Mouse (Mus musculus) heart, embryonic 14.5 days (tissue): ENCODE results near the gene Sit1. TPM values are rescaled to one million over a fixed set of nuclear protein-coding genes. Genes with fewer than 3 reads are reported as not detected.

Source experiments
- ATAC-seq: fragments of 200-750 bp; cut with Nextera tagmentation; 2 replicates; pipeline ENCODE4 v1.8.0; 2017; ENCODE audit warnings: low read depth, moderate TSS enrichment; ENCODE audit not compliant: insufficient number of reproducible peaks, insufficient read depth, low FRiP score
- H3K27ac ChIP-seq, 2 experiments: fragments of 200-500 bp in 1 of 2; fragments of 300-500 bp in 1 of 2; sonication (generic) in 1 of 2; replicated peaks in 1 of 2; 2 replicates each; pipeline ENCODE4 v1.5.1; 2012 to 2014; ENCODE audit warnings: low read depth in 2 of 2, low read length in 2 of 2, control low read depth in 1 of 2, mild to moderate bottlenecking in 1 of 2, mixed read lengths in 1 of 2; ENCODE audit not compliant: control insufficient read depth in 1 of 2, insufficient read depth in 1 of 2
- H3K27me3 ChIP-seq: fragments of 300-500 bp; sonication (generic); 2 replicates; pipeline ENCODE4 v1.6.1; 2014; ENCODE audit warnings: mild to moderate bottlenecking, low read length, control low read depth; ENCODE audit not compliant: control insufficient read depth, insufficient read depth
- H3K36me3 ChIP-seq: fragments of 300-500 bp; sonication (generic); 2 replicates; pipeline ENCODE4 v1.6.1; 2014; ENCODE audit warnings: mild to moderate bottlenecking, control low read depth, low read length, mixed read lengths; ENCODE audit not compliant: control insufficient read depth, insufficient read depth
- H3K4me1 ChIP-seq, 2 experiments: fragments of 200-500 bp in 1 of 2; fragments of 300-500 bp in 1 of 2; sonication (generic) in 1 of 2; 2 replicates each; pipeline ENCODE4 v1.6.1; 2012 to 2014; ENCODE audit warnings: low read length in 2 of 2, control low read depth in 1 of 2, mixed read lengths in 1 of 2; ENCODE audit not compliant: control insufficient read depth in 2 of 2, insufficient read depth in 2 of 2
- H3K4me2 ChIP-seq: fragments of 300-500 bp; sonication (generic); 2 replicates; pipeline ENCODE4 v1.6.1; 2014; ENCODE audit warnings: mild to moderate bottlenecking, low read length
- H3K4me3 ChIP-seq, 2 experiments: fragments of 200-500 bp in 1 of 2; fragments of 300-500 bp in 1 of 2; sonication (generic) in 1 of 2; 2 replicates each; pipeline ENCODE4 v1.5.1; 2012 to 2014; ENCODE audit warnings: low read length in 2 of 2, mild to moderate bottlenecking in 2 of 2, control low read depth in 1 of 2, low read depth in 1 of 2, moderate library complexity in 1 of 2; ENCODE audit not compliant: control insufficient read depth in 1 of 2, insufficient read depth in 1 of 2
- H3K9ac ChIP-seq: fragments of 300-500 bp; sonication (generic); 2 replicates; pipeline ENCODE4 v1.6.1; 2014; ENCODE audit warnings: mild to moderate bottlenecking, low read length
- H3K9me3 ChIP-seq: fragments of 300-500 bp; sonication (generic); 2 replicates; pipeline ENCODE4 v1.6.1; 2016; ENCODE audit warnings: low read length, control low read depth; ENCODE audit not compliant: control insufficient read depth
- WGBS: fragments of 180-500 bp; shearing (Covaris S2); extraction: QIAGEN DNeasy Blood & Tissue Kit; methylation state at CpG from one replicate; pipeline ENCODE4 v1.1.7; 2014; 5-methylcytosine and 5-hydroxymethylcytosine counted together
- polyA plus RNA-seq: library from polyadenylated mRNA; unstranded; fragments of >200 nt; fragmentation: Nextera tagmentation; extraction: Ambion mirVana; gene quantifications from 2 replicates; pipeline ENCODE4 v1.2.1, GENCODE M21; 2014

The Sit1 gene
- polyA plus RNA-seq, 1 experiment from 2014 or later, result not detected

DNA sequence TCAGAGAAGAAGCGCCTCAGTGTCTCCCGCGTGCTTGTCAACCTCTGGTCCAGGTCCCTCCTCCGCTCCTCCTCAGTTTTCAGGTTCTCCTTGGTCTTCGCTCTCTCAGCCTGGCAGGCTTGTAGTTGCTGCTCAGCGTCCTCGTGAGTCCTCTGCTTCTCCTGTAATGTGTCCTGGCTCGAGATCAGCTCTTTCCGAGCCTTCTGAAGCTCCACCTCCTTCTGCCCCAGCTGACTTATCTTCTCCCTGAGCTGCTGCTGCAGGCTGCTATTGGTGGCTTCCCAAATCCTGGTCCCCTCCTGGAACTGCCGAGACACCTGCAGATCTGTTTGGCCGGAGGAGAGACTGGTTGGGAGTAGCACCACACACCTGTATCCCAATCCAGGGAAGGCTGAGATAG is 31.2 kb downstream of the Sit1 start:
- peaks cover 10% of the 10 kb centered on the region for H3K36me3 ChIP-seq
- H3K9ac ChIP-seq, result no peak overlapping the region
- no peak for ATAC-seq
- H3K9me3 ChIP-seq, result no peaks in the 10 kb centered on the region
- H3K27ac ChIP-seq, result no peak overlapping the region
- peaks cover 45% of the 10 kb centered on the region for H3K27me3 ChIP-seq
- 42% methylated on average over 11 of the region's 11 CpGs for WGBS
- peaks cover 13 to 17% of the 10 kb centered on the region in 2 experiments; a peak in 3 of 4 replicates for H3K4me1 ChIP-seq
- H3K4me2 ChIP-seq, result no peak overlapping the region
- H3K4me3 ChIP-seq, result no peak overlapping the region

DNA sequence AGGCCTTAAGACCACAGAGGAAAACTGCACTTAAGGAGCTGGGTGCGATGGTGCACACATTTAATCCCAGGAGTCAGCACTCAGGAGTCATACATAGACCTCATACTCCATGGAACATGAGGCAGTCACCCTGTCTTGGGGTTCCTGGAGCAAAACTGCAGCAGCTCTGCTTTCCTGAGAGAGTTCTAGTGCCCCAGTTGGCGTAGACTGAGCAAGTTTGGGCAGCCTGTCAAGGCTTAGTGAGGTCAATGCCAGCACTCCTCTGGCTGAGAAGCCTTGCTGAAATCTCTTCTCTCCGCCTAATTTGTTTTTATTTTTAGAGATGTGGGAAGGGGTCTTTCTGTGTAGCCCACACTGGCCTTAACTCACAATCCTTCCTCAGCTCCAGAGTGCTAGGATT is 35.0 kb downstream of the Sit1 start:
- H3K27me3 ChIP-seq, result peaks cover 23% of the 10 kb centered on the region
- no peak overlapping the region for H3K9ac ChIP-seq
- H3K4me2 ChIP-seq, result no peak overlapping the region
- H3K36me3 ChIP-seq, result peaks cover 37% of the 10 kb centered on the region
- 91% methylated on average over 3 of the region's 3 CpGs for WGBS
- no peak overlapping the region for H3K27ac ChIP-seq
- no peak overlapping the region for H3K4me3 ChIP-seq
- ATAC-seq, result no peak
- H3K9me3 ChIP-seq, result no peaks in the 10 kb centered on the region
- H3K4me1 ChIP-seq, result peaks cover 8 to 15% of the 10 kb centered on the region in 2 experiments; a peak in 3 of 4 replicates

DNA sequence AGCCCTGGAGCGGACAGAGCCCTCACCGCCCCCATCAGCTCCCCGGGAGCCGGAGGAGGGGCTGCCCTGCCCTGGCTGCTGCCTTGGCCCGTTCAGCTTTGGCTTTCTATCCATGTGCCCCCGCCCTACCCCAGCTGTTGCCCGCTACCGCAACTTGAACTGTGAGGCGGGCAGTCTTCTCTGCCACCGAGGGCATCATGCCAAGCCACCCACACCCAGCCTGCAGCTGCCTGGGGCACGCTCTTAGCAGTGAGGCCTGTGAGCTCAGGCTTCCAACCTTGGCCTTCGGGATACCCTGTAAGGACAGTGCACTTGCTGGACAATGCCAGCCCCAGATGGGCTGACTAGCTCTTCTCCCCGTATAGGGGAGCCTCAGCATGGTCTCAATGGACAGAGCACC is 36.3 kb downstream of the Sit1 start:
- peaks cover 7 to 10% of the 10 kb centered on the region in 2 experiments; a peak in 3 of 4 replicates for H3K4me1 ChIP-seq
- H3K36me3 ChIP-seq, result peaks cover 37% of the 10 kb centered on the region
- ATAC-seq, result no peak
- 93% methylated on average over 13 of the region's 13 CpGs for WGBS
- no peak overlapping the region for H3K27ac ChIP-seq
- H3K4me2 ChIP-seq, result no peak overlapping the region
- H3K4me3 ChIP-seq, result no peak overlapping the region
- no peaks in the 10 kb centered on the region for H3K9me3 ChIP-seq
- H3K27me3 ChIP-seq, result peaks cover 10% of the 10 kb centered on the region
- no peak overlapping the region for H3K9ac ChIP-seq

DNA sequence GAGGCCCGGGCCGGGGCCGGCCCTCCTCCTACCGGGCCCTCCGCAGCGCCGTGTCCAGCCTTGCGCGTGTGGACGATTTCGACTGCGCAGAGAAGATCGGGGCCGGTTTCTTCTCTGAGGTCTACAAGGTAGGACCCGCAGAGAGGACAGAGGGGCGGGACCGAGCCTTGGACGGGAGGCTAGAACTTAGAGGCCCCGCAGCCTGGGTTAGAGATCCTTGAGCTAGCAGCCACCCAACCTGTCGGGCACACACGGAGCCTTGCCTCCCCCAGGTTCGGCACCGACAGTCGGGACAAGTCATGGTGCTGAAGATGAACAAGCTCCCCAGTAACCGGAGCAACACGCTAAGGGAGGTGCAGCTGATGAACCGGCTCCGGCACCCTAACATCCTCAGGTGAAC is 40.0 kb downstream of the Sit1 start:
- peak overlapping the region in 1 of 2 experiments; percentile 95; a peak in 2 of 4 replicates for H3K27ac ChIP-seq
- ATAC-seq, result 0 out of 2 replicates have a peak, but pooled peaks have one; percentile 4
- peaks cover 37% of the 10 kb centered on the region for H3K36me3 ChIP-seq
- H3K27me3 ChIP-seq, result no peaks in the 10 kb centered on the region
- peak overlapping the region; percentile 91 to 94 for H3K4me3 ChIP-seq
- H3K4me1 ChIP-seq, result peaks cover 5 to 10% of the 10 kb centered on the region in 2 experiments; a peak in 3 of 4 replicates
- WGBS, result under 1% methylated on average over 27 of the region's 28 CpGs
- no peaks in the 10 kb centered on the region for H3K9me3 ChIP-seq
- peak overlapping the region; percentile 95 for H3K9ac ChIP-seq
- peak overlapping the region; percentile 87 for H3K4me2 ChIP-seq

DNA sequence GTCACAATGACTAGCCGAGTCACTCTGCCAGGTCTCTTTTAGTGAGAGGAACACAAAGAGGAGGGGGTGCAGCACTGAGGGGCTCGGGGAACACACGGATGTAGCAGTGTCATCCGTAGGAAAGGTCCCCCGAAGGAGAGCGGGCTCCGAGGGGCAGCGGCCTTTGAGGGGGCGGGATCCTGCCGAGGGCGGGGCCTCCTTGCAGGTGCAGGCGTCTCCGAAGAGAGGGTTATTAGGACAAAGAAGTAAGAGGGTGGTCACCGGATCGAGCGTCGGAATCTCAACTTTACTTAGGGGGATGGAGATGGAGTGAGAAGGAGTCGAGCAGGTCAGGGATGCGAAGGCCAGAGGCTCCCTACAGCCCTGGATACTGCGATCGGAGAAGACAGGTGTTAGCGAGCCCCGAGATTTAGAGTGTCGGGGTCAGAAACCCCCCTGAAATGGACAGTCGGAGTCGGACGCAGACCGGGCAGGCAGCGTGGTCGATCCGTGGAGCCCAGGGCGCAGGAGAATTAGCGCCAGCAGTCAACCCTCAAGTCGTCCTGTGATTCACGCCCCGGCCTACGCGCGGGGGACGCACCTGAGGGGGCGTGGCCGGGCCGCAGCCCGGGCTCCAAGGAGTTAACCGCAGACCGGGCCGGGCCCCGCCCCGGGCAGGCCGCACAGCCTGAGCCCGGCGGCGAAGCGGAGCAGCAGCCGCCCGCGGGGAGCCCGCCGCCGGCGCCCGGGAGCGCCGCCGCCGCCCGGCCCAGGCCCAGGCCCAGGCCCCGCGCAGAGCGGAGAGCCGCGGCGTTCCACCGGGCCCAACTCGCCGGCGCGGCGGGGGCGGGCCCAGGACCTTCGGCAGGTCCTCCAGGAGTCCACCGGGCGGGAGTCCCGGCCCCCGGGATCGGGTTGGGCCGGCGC is 40.8 kb downstream of the Sit1 start:
- peaks cover 31% of the 10 kb centered on the region for H3K36me3 ChIP-seq
- no peaks in the 10 kb centered on the region for H3K27me3 ChIP-seq
- H3K4me3 ChIP-seq, result peak overlapping the region; percentile 91 to 94
- WGBS, result under 1% methylated on average over 76 of the region's 88 CpGs
- peak; percentile 67 for ATAC-seq
- H3K4me1 ChIP-seq, result peaks cover 5 to 10% of the 10 kb centered on the region in 2 experiments; a peak in 3 of 4 replicates
- H3K4me2 ChIP-seq, result peak overlapping the region; percentile 87
- peak overlapping the region; percentile 95 for H3K9ac ChIP-seq
- no peaks in the 10 kb centered on the region for H3K9me3 ChIP-seq
- H3K27ac ChIP-seq, result peak overlapping the region; percentile 95 to 97

DNA sequence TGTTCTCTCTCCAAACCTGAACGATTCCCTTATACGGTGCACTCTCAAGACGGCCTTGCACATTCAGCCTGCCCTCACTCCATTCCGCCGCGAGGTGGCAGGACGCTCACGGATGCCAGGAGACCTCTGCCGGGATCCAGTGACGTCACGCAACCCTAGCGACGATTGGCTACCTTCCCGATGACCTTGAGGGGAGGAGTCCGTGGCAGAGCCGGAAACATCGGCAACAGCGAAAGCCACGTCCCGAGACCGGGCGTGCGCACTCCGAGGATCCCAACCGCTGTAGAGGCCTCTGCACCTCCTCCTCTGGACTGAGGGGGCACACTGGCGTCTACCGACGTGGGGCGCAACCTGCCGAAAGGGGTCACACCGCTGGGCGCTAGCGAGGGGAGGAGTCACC is 41.5 kb downstream of the Sit1 start:
- no peaks in the 10 kb centered on the region for H3K9me3 ChIP-seq
- H3K4me2 ChIP-seq, result peak overlapping the region; percentile 87
- peak overlapping the region; percentile 95 to 97 for H3K27ac ChIP-seq
- H3K9ac ChIP-seq, result peak overlapping the region; percentile 95
- ATAC-seq, result peak; percentile 94
- under 1% methylated on average over 33 of the region's 33 CpGs for WGBS
- peaks cover 5 to 10% of the 10 kb centered on the region in 2 experiments; a peak in 3 of 4 replicates for H3K4me1 ChIP-seq
- H3K27me3 ChIP-seq, result no peaks in the 10 kb centered on the region
- peak overlapping the region; percentile 91 to 94 for H3K4me3 ChIP-seq
- H3K36me3 ChIP-seq, result peaks cover 24% of the 10 kb centered on the region

DNA sequence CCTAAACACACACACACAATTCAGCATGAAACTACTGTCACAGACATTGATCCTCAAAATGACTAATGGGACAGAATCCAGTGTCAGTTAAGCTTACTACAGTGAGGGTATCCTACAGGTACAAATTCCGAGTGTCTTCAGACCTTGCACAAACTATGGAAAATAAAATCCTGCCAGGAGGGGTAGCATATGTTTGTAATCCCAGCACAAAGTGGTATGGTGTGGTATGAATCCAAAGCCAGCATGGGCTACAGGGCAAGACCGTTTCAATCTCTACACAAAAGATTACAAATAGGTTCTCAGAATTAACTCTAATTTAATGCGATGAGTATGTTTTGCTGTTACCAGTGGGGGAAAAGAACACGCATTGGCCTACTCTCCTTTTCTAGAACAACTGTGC is 41.9 kb downstream of the Sit1 start, which contains the start of gene Tesk1:
Gene Tesk1 (plus strand): TSS at position 301 of the 400 bp plus-strand sequence.
- Histone ChIP-seq H3K27me3 (no peaks in the 10 kb centered on the region), H3K9me3 (no peaks in the 10 kb centered on the region), H3K4me1 (peaks cover 5 to 10% of the 10 kb centered on the region in 2 experiments; a peak in 3 of 4 replicates), H3K36me3 (peaks cover 20% of the 10 kb centered on the region), H3K4me2 (peak within 1 kb of the TSS; percentile 87), H3K27ac (peak within 1 kb of the TSS; percentile 95 to 97), H3K9ac (peak within 1 kb of the TSS; percentile 95), H3K4me3 (peak within 1 kb of the TSS; percentile 91 to 94)
- ATAC-seq, result no peak
- 24% methylated on average over 4 of the region's 4 CpGs for WGBS
